Mouse (Mus musculus): Measurements from ENCODE around the gene Eps8.

- TF ChIP-seq ZNF384 (IDR thresholded peaks at IDR 0.05; ENCODE audit: low read depth, low read length) (no peak), POLR2A (IDR thresholded peaks at IDR 0.05; ENCODE audit: control insufficient read depth in 1 of 2, insufficient read depth in 1 of 2, low read depth in 1 of 2, low read length in 2 of 2, poor library complexity in 1 of 2) (no peak), CTCF (IDR thresholded peaks at IDR 0.05 in 2 of 3, conservative IDR thresholded peaks at IDR 0.05 in 1 of 3; ENCODE audit: control insufficient read depth in 1 of 3, insufficient read depth in 1 of 3, low read depth in 2 of 3, low read length in 3 of 3, poor library complexity in 1 of 3, severe bottlenecking in 1 of 3) (no peak), HCFC1 (IDR thresholded peaks at IDR 0.05; ENCODE audit: low read depth, low read length) (no peak), ZMIZ1 (IDR thresholded peaks at IDR 0.05; ENCODE audit: low read depth, low read length) (no peak), NELFE (IDR thresholded peaks at IDR 0.05; ENCODE audit: low read depth, low read length) (no peak), MAFK (IDR thresholded peaks at IDR 0.05; ENCODE audit: borderline replicate concordance, low read depth, low read length) (no peak), MYC (IDR thresholded peaks at IDR 0.05; ENCODE audit: low read depth, low read length) (no peak), EP300 (IDR thresholded peaks at IDR 0.05; ENCODE audit: low read depth in 1 of 2, low read length in 2 of 2) (no peak), RCOR1 (IDR thresholded peaks at IDR 0.05; ENCODE audit: low read depth, low read length) (no peak), BHLHE40 (IDR thresholded peaks at IDR 0.05; ENCODE audit: borderline replicate concordance, low read depth, low read length) (no peak), ZC3H11A (IDR thresholded peaks at IDR 0.05; ENCODE audit: low read depth, low read length) (no peak), MXI1 (IDR thresholded peaks at IDR 0.05; ENCODE audit: low read depth, low read length) (no peak), TBP (IDR thresholded peaks at IDR 0.05; ENCODE audit: low read depth, low read length) (no peak)
These were observed 33.0 kb upstream of the Eps8 start for GRCm38 (mm10) chr6:137687667-137688066.
